Mouse (Mus musculus) limb, embryonic 11.5 days (tissue): ENCODE data around the gene Ret. TPM values are rescaled to one million over a fixed set of nuclear protein-coding genes. Genes with fewer than 3 reads are reported as not detected.

Experiments
- ATAC-seq: fragments of 200-750 bp; cut with Nextera tagmentation; 2 replicates; pipeline ENCODE4 v1.8.0; 2017; ENCODE audit warnings: low read depth; ENCODE audit not compliant: insufficient number of reproducible peaks, low FRiP score, low TSS enrichment
- DNase-seq: peaks from one replicate; pipeline ENCODE4 v3.0.0-alpha.2; 2015; ENCODE audit warnings: low spot score
- H3K27ac ChIP-seq: fragments of 300-500 bp; sonication (generic); replicated peaks from 2 replicates; pipeline ENCODE4 v1.5.1; 2014; ENCODE audit warnings: low read depth, mild to moderate bottlenecking, low read length
- H3K27me3 ChIP-seq: fragments of 300-500 bp; sonication (generic); 2 replicates; pipeline ENCODE4 v1.6.1; 2014; ENCODE audit warnings: mild to moderate bottlenecking, low read length, mixed read lengths; ENCODE audit not compliant: control insufficient read depth, insufficient read depth
- H3K36me3 ChIP-seq: fragments of 300-500 bp; sonication (generic); 2 replicates; pipeline ENCODE4 v1.6.1; 2014; ENCODE audit warnings: mild to moderate bottlenecking, low read length, moderate library complexity, mixed read lengths; ENCODE audit not compliant: control insufficient read depth, insufficient read depth
- H3K4me1 ChIP-seq: fragments of 300-500 bp; sonication (generic); 2 replicates; pipeline ENCODE4 v1.6.1; 2014; ENCODE audit warnings: low read length, mixed read lengths; ENCODE audit not compliant: control insufficient read depth, insufficient read depth
- H3K4me2 ChIP-seq: fragments of 300-500 bp; sonication (generic); 2 replicates; pipeline ENCODE4 v1.6.1; 2014; ENCODE audit warnings: low read depth, mild to moderate bottlenecking, moderate library complexity; ENCODE audit not compliant: severe bottlenecking
- H3K4me3 ChIP-seq: fragments of 300-500 bp; sonication (generic); 2 replicates; pipeline ENCODE4 v1.5.1; 2014; ENCODE audit warnings: low read depth, low read length
- H3K9ac ChIP-seq: fragments of 300-500 bp; sonication (generic); 2 replicates; pipeline ENCODE4 v1.6.1; 2014; ENCODE audit warnings: mild to moderate bottlenecking, low read length
- H3K9me3 ChIP-seq: fragments of 300-500 bp; sonication (generic); 2 replicates; pipeline ENCODE4 v1.6.1; 2016; ENCODE audit warnings: low read length; ENCODE audit not compliant: control insufficient read depth
- WGBS: fragments of 180-500 bp; shearing (Covaris S2); extraction: QIAGEN DNeasy Blood & Tissue Kit; methylation state at CpG from one replicate; pipeline ENCODE4 v1.1.7; 2014; 5-methylcytosine and 5-hydroxymethylcytosine counted together
- polyA plus RNA-seq: library from polyadenylated mRNA; unstranded; fragments of >200 nt; fragmentation: Nextera tagmentation; extraction: Ambion mirVana; gene quantifications from 2 replicates; pipeline ENCODE4 v1.2.1, GENCODE M21; 2014

Gene Ret
- 0.04 and 0.07 TPM in 2 replicates for polyA plus RNA-seq

GRCm38 (mm10) chr6:118197440-118197975, at the start of gene Ret:
Ret (minus strand) TSS chr6:118197718.
- under 1% methylated on average over 26 of the region's 26 CpGs for WGBS
- Histone ChIP-seq H3K9ac (peak within 1 kb of the TSS; percentile 24; the same call in 1 of the 2 replicates), H3K4me3 (peak within 1 kb of the TSS; percentile 57), H3K27me3 (peaks cover 35% of the 10 kb centered on the region), H3K27ac (no peak within 1 kb of the TSS), H3K36me3 (no peaks in the 10 kb centered on the region), H3K4me2 (peak within 1 kb of the TSS; percentile 98), H3K4me1 (peaks cover 2% of the 10 kb centered on the region; the same call in 1 of the 2 replicates), H3K9me3 (no peaks in the 10 kb centered on the region)
- ATAC-seq (no peak), DNase-seq (no peak)

- H3K27me3 ChIP-seq = no peaks in the 10 kb centered on the region
- H3K4me3 ChIP-seq = no peak overlapping the region
- H3K36me3 ChIP-seq = no peaks in the 10 kb centered on the region
- WGBS = 85% methylated on average over 6 of the region's 6 CpGs
- H3K9me3 ChIP-seq = no peaks in the 10 kb centered on the region
- H3K27ac ChIP-seq = no peak overlapping the region
- H3K4me2 ChIP-seq = no peak overlapping the region
- H3K4me1 ChIP-seq = no peaks in the 10 kb centered on the region
- ATAC-seq (no peak), DNase-seq (no peak)
- no peak overlapping the region for H3K9ac ChIP-seq
These were observed 49.6 kb upstream of the Ret start for GRCm38 (mm10) chr6:118247161-118247560.

GRCm38 (mm10) chr6:118244106-118244505, 46.6 kb upstream of the Ret start:
- ATAC-seq = no peak
- DNase-seq = no peak
- H3K27me3 ChIP-seq = no peaks in the 10 kb centered on the region
- no peaks in the 10 kb centered on the region for H3K9me3 ChIP-seq
- no peak overlapping the region for H3K27ac ChIP-seq
- H3K4me3 ChIP-seq = no peak overlapping the region
- no peak overlapping the region for H3K4me2 ChIP-seq
- WGBS = 80% methylated on average over 7 of the region's 7 CpGs
- no peaks in the 10 kb centered on the region for H3K4me1 ChIP-seq
- no peaks in the 10 kb centered on the region for H3K36me3 ChIP-seq
- no peak overlapping the region for H3K9ac ChIP-seq

GRCm38 (mm10) chr6:118242941-118243340, 45.4 kb upstream of the Ret start:
- no peak for DNase-seq
- ATAC-seq = no peak
- WGBS = 86% methylated on average over 5 of the region's 5 CpGs
- H3K27ac ChIP-seq = no peak overlapping the region
- H3K36me3 ChIP-seq = no peaks in the 10 kb centered on the region
- H3K4me2 ChIP-seq = no peak overlapping the region
- H3K9me3 ChIP-seq = no peaks in the 10 kb centered on the region
- no peak overlapping the region for H3K4me3 ChIP-seq
- no peaks in the 10 kb centered on the region for H3K27me3 ChIP-seq
- no peaks in the 10 kb centered on the region for H3K4me1 ChIP-seq
- H3K9ac ChIP-seq = no peak overlapping the region

- Histone ChIP-seq H3K4me3 (no peak overlapping the region), H3K4me1 (no peaks in the 10 kb centered on the region), H3K9ac (no peak overlapping the region), H3K9me3 (no peaks in the 10 kb centered on the region), H3K27me3 (no peaks in the 10 kb centered on the region), H3K4me2 (no peak overlapping the region), H3K36me3 (no peaks in the 10 kb centered on the region), H3K27ac (no peak overlapping the region)
- 60% methylated on average over 3 of the region's 3 CpGs for WGBS
- ATAC-seq (no peak), DNase-seq (peak; percentile 19)
These were observed 28.6 kb upstream of the Ret start for GRCm38 (mm10) chr6:118226072-118226471.

GRCm38 (mm10) chr6:118222471-118222870, 25.0 kb upstream of the Ret start:
- WGBS = 74% methylated on average over 2 of the region's 2 CpGs
- no peak for DNase-seq
- no peak overlapping the region for H3K4me2 ChIP-seq

GRCm38 (mm10) chr6:118215676-118216075, 18.2 kb upstream of the Ret start:
- no peaks in the 10 kb centered on the region for H3K36me3 ChIP-seq
- 85% methylated on average over 9 of the region's 9 CpGs for whole genome bisulfite sequencing
- H3K27ac ChIP-seq = no peak overlapping the region
- no peak for DNase-seq
- no peak overlapping the region for H3K4me3 ChIP-seq
- no peaks in the 10 kb centered on the region for H3K27me3 ChIP-seq
- H3K9ac ChIP-seq = no peak overlapping the region
- no peak for ATAC-seq
- H3K9me3 ChIP-seq = no peaks in the 10 kb centered on the region
- no peak overlapping the region for H3K4me2 ChIP-seq
- no peaks in the 10 kb centered on the region for H3K4me1 ChIP-seq

More at GRCm38 (mm10) chr6:118222471-118222870, 25.0 kb upstream of the Ret start:
- Histone ChIP-seq H3K4me3 (no peak overlapping the region), H3K9ac (no peak overlapping the region), H3K27me3 (no peaks in the 10 kb centered on the region), H3K9me3 (no peaks in the 10 kb centered on the region), H3K4me1 (no peaks in the 10 kb centered on the region), H3K36me3 (no peaks in the 10 kb centered on the region), H3K27ac (no peak overlapping the region)
- no peak for ATAC-seq

- no peaks in the 10 kb centered on the region for H3K27me3 ChIP-seq
- no peaks in the 10 kb centered on the region for H3K36me3 ChIP-seq
- no peak overlapping the region for H3K9ac ChIP-seq
- H3K4me3 ChIP-seq = no peak overlapping the region
- H3K4me2 ChIP-seq = no peak overlapping the region
- no peak for ATAC-seq
- H3K4me1 ChIP-seq = peaks cover 6% of the 10 kb centered on the region; the same call in 1 of the 2 replicates
- H3K27ac ChIP-seq = no peak overlapping the region
- WGBS = 87% methylated on average over 8 of the region's 8 CpGs
- H3K9me3 ChIP-seq = no peaks in the 10 kb centered on the region
- no peak for DNase-seq
These were observed 10.8 kb upstream of the Ret start for GRCm38 (mm10) chr6:118208326-118208725.

GRCm38 (mm10) chr6:118206386-118206785, 8.9 kb upstream of the Ret start:
- 90% methylated on average over 6 of the region's 6 CpGs for WGBS
- no peaks in the 10 kb centered on the region for H3K9me3 ChIP-seq
- H3K36me3 ChIP-seq = no peaks in the 10 kb centered on the region
- H3K9ac ChIP-seq = no peak overlapping the region
- no peak overlapping the region for H3K4me2 ChIP-seq
- DNase-seq (no peak), ATAC-seq (no peak)
- H3K4me3 ChIP-seq = no peak overlapping the region
- no peaks in the 10 kb centered on the region for H3K27me3 ChIP-seq
- peaks cover 6% of the 10 kb centered on the region; the same call in 1 of the 2 replicates for H3K4me1 ChIP-seq
- H3K27ac ChIP-seq = no peak overlapping the region
